Mouse (Mus musculus): ENCODE measurements around the gene Cyba. TPM values are rescaled to one million over a fixed set of nuclear protein-coding genes. Genes with fewer than 3 reads are reported as not detected.

Gene Cyba
- polyA plus RNA-seq, 1 experiment from 2014 or later: 175 TPM

- no peak for ATAC-seq (ENCODE audit: insufficient read depth)
- Histone ChIP-seq H3K4me3 (ENCODE audit: low read depth, low read length) (no peak overlapping the region), H3K27ac (ENCODE audit: low read depth) (0 out of 2 replicates have a peak overlapping the region, but pooled peaks have one; percentile 0), H3K9ac (no peak overlapping the region), H3K4me1 (ENCODE audit: insufficient read depth) (no peaks in the 10 kb centered on the region), H3K9me3 (ENCODE audit: low read depth, low read length) (no peaks in the 10 kb centered on the region), H3K27me3 (ENCODE audit: insufficient read depth, low read length) (no peaks in the 10 kb centered on the region), H3K4me2 (no peak overlapping the region), H3K36me3 (ENCODE audit: insufficient read depth) (no peaks in the 10 kb centered on the region)
- 73% methylated on average over 7 of the region's 7 CpGs for WGBS
- no peak for DNase-seq
- no peak for TF ChIP-seq CTCF (IDR thresholded peaks at IDR 0.05; ENCODE audit: low read depth)
These were observed 18.5 kb upstream of the Cyba start for GRCm38 (mm10) chr8:122451161-122451703.

- Histone ChIP-seq H3K9ac (no peak overlapping the region), H3K4me2 (peak overlapping the region; percentile 98), H3K36me3 (ENCODE audit: insufficient read depth) (no peaks in the 10 kb centered on the region), H3K4me3 (ENCODE audit: low read depth, low read length) (no peak overlapping the region), H3K27me3 (ENCODE audit: insufficient read depth, low read length) (no peaks in the 10 kb centered on the region), H3K9me3 (ENCODE audit: low read depth, low read length) (no peaks in the 10 kb centered on the region), H3K27ac (ENCODE audit: low read depth) (peak overlapping the region; percentile 97; the same call in 1 of the 2 replicates), H3K4me1 (ENCODE audit: insufficient read depth) (peaks cover 10% of the 10 kb centered on the region; the same call in 1 of the 2 replicates)
- WGBS: 64% methylated on average over 3 of the region's 3 CpGs
- peak; percentile 20 for DNase-seq
- no peak for TF ChIP-seq CTCF (IDR thresholded peaks at IDR 0.05; ENCODE audit: low read depth)
- no peak for ATAC-seq (ENCODE audit: insufficient read depth)
These were observed 12.5 kb upstream of the Cyba start for GRCm38 (mm10) chr8:122445203-122445602.

- ATAC-seq (ENCODE audit: insufficient read depth): peak; percentile 76
- H3K4me1 ChIP-seq (ENCODE audit: insufficient read depth): peaks cover 10% of the 10 kb centered on the region; the same call in 1 of the 2 replicates
- H3K27me3 ChIP-seq (ENCODE audit: insufficient read depth, low read length): no peaks in the 10 kb centered on the region
- no peaks in the 10 kb centered on the region for H3K9me3 ChIP-seq (ENCODE audit: low read depth, low read length)
- 1% methylated on average over 19 of the region's 19 CpGs for WGBS
- H3K4me2 ChIP-seq: peak overlapping the region; percentile 98
- TF ChIP-seq CTCF (IDR thresholded peaks at IDR 0.05; ENCODE audit: low read depth): no peak
- H3K4me3 ChIP-seq (ENCODE audit: low read depth, low read length): peak overlapping the region; percentile 64
- peaks cover 8% of the 10 kb centered on the region; the same call in 1 of the 2 replicates for H3K36me3 ChIP-seq (ENCODE audit: insufficient read depth)
- peak overlapping the region; percentile 97 for H3K27ac ChIP-seq (ENCODE audit: low read depth)
- DNase-seq: peak; percentile 97
- peak overlapping the region; percentile 71 for H3K9ac ChIP-seq
These were observed 11.5 kb upstream of the Cyba start for GRCm38 (mm10) chr8:122444058-122444748.

GRCm38 (mm10) chr8:122443262-122444006, 10.7 kb upstream of the Cyba start, which contains the start of gene Mvd:
Gene Mvd, minus strand, starts transcription at chr8:122443422.
- H3K9me3 ChIP-seq (ENCODE audit: low read depth, low read length): no peaks in the 10 kb centered on the region
- peaks cover 9% of the 10 kb centered on the region; the same call in 1 of the 2 replicates for H3K36me3 ChIP-seq (ENCODE audit: insufficient read depth)
- peak within 1 kb of the TSS; percentile 98 for H3K4me2 ChIP-seq
- under 1% methylated on average over 47 of the region's 47 CpGs for WGBS
- H3K4me1 ChIP-seq (ENCODE audit: insufficient read depth): peaks cover 10% of the 10 kb centered on the region; the same call in 1 of the 2 replicates
- H3K4me3 ChIP-seq (ENCODE audit: low read depth, low read length): peak within 1 kb of the TSS; percentile 64
- peak; percentile 100 for DNase-seq
- H3K27ac ChIP-seq (ENCODE audit: low read depth): peak within 1 kb of the TSS; percentile 97
- ATAC-seq (ENCODE audit: insufficient read depth): peak; percentile 98
- H3K27me3 ChIP-seq (ENCODE audit: insufficient read depth, low read length): no peaks in the 10 kb centered on the region
- TF ChIP-seq CTCF (IDR thresholded peaks at IDR 0.05; ENCODE audit: low read depth): peak; percentile 46
- peak within 1 kb of the TSS; percentile 71 for H3K9ac ChIP-seq

GRCm38 (mm10) chr8:122442781-122443180, 10.1 kb upstream of the Cyba start:
- H3K4me3 ChIP-seq (ENCODE audit: low read depth, low read length): peak overlapping the region; percentile 64
- DNase-seq: no peak
- peak overlapping the region; percentile 63; the same call in 1 of the 2 replicates for H3K27ac ChIP-seq (ENCODE audit: low read depth)
- H3K27me3 ChIP-seq (ENCODE audit: insufficient read depth, low read length): no peaks in the 10 kb centered on the region
- TF ChIP-seq CTCF (IDR thresholded peaks at IDR 0.05; ENCODE audit: low read depth): no peak
- peaks cover 10% of the 10 kb centered on the region; the same call in 1 of the 2 replicates for H3K4me1 ChIP-seq (ENCODE audit: insufficient read depth)
- no peaks in the 10 kb centered on the region for H3K9me3 ChIP-seq (ENCODE audit: low read depth, low read length)
- peak overlapping the region; percentile 98 for H3K4me2 ChIP-seq
- peak overlapping the region; percentile 67 for H3K9ac ChIP-seq
- peak; percentile 3; the same call in 1 of the 2 replicates for ATAC-seq (ENCODE audit: insufficient read depth)
- peaks cover 9% of the 10 kb centered on the region; the same call in 1 of the 2 replicates for H3K36me3 ChIP-seq (ENCODE audit: insufficient read depth)
- WGBS: 0% methylated on average over 12 of the region's 12 CpGs

- H3K4me1 ChIP-seq (ENCODE audit: insufficient read depth): peaks cover 10% of the 10 kb centered on the region; the same call in 1 of the 2 replicates
- peak overlapping the region; percentile 67 for H3K9ac ChIP-seq
- H3K4me3 ChIP-seq (ENCODE audit: low read depth, low read length): peak overlapping the region; percentile 64
- TF ChIP-seq CTCF (IDR thresholded peaks at IDR 0.05; ENCODE audit: low read depth): no peak
- no peaks in the 10 kb centered on the region for H3K27me3 ChIP-seq (ENCODE audit: insufficient read depth, low read length)
- H3K4me2 ChIP-seq: peak overlapping the region; percentile 98
- H3K36me3 ChIP-seq (ENCODE audit: insufficient read depth): peaks cover 11% of the 10 kb centered on the region; the same call in 1 of the 2 replicates
- WGBS: 18% methylated on average over 7 of the region's 7 CpGs
- ATAC-seq (ENCODE audit: insufficient read depth) (no peak), DNase-seq (no peak)
- H3K27ac ChIP-seq (ENCODE audit: low read depth): 0 out of 2 replicates have a peak overlapping the region, but pooled peaks have one; percentile 63
- H3K9me3 ChIP-seq (ENCODE audit: low read depth, low read length): no peaks in the 10 kb centered on the region
These were observed 9.6 kb upstream of the Cyba start for GRCm38 (mm10) chr8:122442356-122442755.
